Mouse (Mus musculus) common myeloid progenitor, adult 5-6 weeks (primary cell): ENCODE measurements at regions not wholly inside any gene's neighbourhood (a gene's known extent, or its start where the extent isn't known, plus 50 kb on each side); places are given as distances from the start of the nearest gene placed in this dataset.
"Not testable (repeated sequence)": the region's sequence is repeated elsewhere in the genome, so short reads cannot be mapped to it uniquely, and the experiment has no call there.

Experiments
- ATAC-seq: replicated peaks from 2 replicates; pipeline ENCODE4 v1.8.0; 2016; ENCODE audit warnings: low read depth, mild to moderate bottlenecking, moderate TSS enrichment, inconsistent platforms; ENCODE audit not compliant: poor library complexity, severe bottlenecking

GRCm38 (mm10) chr14:37820918-37821632 lies 686.0 kb upstream of the Ghitm start:
- ATAC-seq: no peak

- no peak for ATAC-seq
These were observed 684.9 kb upstream of the Ghitm start for GRCm38 (mm10) chr14:37819959-37820358.

GRCm38 (mm10) chr14:37795642-37796041 lies 660.6 kb upstream of the Ghitm start:
- no peak for ATAC-seq

GRCm38 (mm10) chr14:37765729-37766128 lies 630.7 kb upstream of the Ghitm start:
- peak; percentile 69 for ATAC-seq

GRCm38 (mm10) chr14:37749661-37750060 lies 614.6 kb upstream of the Ghitm start:
- ATAC-seq: not testable (repeated sequence)

- ATAC-seq: no peak
These were observed 614.1 kb upstream of the Ghitm start for GRCm38 (mm10) chr14:37749162-37749561.

GRCm38 (mm10) chr14:37743048-37743447 lies 608.0 kb upstream of the Ghitm start:
- ATAC-seq: no peak

GRCm38 (mm10) chr14:37742426-37742825 lies 607.4 kb upstream of the Ghitm start:
- not testable (repeated sequence) for ATAC-seq
